Mouse (Mus musculus) spleen, postnatal 10 days (tissue): ENCODE results near the gene Mgat5.

Source experiments
- DNase-seq, 2 experiments: peaks; one replicate each; pipeline ENCODE4 v3.0.0; 2021 to 2022; ENCODE audit warnings: low spot score in 2 of 2

The Mgat5 gene

DNA sequence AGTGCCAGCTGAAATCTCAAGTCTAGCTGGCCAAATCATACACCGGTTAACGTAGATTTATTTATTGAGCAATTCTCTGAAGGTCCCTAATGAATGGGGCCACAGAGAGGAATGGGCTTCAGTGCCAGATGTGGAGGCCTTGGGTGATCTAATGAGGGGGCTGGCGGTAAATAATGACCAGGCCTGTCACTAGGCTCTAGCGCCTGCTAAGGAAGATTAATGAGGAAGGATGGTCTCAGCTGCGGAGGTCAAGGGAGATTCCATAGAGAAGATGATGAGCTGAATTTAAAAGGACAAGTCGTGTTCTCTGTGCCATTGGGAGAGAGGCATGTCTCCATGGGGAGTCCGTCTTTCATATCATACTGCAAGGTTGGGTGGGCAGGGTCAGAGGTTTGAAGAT is 178.3 kb downstream of the Mgat5 start:
- no peak for DNase-seq

DNA sequence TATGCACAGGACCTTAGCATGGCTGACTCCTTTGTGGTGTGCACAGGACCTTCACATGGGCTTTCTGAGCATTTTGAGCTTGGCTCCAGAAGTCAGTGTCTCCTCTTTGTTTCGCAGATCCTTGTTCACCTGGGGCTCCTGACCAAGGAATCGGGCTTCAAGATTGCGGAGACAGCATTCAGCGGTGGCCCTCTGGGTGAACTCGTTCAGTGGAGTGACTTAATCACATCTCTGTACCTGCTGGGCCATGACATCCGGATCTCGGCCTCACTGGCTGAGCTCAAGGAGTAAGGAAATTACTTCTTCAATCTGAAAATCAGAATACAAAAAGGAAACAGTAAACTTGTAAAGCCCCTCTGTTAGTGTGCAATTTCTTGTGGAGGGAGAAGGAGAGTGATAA is 182.4 kb downstream of the Mgat5 start:
- no peak for DNase-seq

DNA sequence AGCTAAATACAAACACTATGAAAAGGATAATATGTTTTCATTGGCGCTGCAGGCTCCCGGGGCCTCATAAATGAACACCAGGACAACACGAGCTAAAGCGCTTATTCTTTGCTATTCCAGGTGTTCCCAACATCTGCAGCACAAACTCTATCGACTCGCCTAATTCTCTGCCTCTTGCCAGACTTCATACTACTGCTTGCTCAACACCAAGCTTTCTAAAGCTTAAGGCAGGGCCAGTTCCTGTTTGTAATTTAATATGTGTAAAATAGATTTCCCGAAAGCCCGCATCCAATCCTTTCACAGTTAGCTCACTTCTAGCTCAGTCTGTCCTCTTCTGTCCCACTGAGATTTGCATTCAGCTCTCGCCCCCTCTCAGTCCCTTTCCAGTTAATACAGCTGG is 182.8 kb downstream of the Mgat5 start:
- DNase-seq: no peak

DNA sequence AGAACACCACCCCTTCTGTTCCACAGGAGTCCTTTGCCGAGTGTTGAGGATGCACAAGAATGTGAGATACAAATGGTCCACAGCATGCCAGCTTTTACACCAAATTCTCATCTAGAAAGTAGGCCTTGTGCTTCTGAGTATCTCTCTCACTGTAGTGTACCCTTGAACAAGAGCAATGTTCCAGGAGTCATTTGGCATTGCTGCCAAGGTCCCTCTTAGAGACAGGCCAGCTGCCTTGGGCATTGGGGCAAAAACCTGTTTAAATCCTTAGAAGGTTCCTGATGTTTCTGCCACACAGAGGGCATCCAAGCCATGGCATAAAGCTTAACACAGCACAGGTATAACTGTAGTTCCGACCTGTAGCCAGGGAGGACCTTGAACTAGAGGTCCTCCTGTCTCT is 189.9 kb downstream of the Mgat5 start:
- no peak for DNase-seq

DNA sequence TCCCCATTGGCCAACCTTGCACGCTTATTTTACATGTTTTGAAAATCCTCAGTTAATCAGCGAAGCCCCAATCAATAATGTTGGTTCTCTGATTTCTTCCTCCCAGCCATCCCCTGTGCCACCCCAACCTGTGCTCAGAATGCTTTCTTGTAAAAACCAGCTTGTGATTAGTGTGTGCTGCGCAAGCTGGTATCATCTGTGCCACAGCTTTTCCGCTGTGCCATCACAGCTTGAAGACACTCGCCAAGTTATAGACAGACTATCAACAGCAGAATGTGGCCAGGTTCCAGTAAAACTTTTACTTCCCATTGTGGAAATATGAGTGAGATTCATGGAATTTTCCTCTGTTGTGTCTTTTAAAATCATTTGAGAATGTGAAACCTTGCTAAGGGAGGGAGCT is 190.9 kb downstream of the Mgat5 start:
- no peak for DNase-seq

DNA sequence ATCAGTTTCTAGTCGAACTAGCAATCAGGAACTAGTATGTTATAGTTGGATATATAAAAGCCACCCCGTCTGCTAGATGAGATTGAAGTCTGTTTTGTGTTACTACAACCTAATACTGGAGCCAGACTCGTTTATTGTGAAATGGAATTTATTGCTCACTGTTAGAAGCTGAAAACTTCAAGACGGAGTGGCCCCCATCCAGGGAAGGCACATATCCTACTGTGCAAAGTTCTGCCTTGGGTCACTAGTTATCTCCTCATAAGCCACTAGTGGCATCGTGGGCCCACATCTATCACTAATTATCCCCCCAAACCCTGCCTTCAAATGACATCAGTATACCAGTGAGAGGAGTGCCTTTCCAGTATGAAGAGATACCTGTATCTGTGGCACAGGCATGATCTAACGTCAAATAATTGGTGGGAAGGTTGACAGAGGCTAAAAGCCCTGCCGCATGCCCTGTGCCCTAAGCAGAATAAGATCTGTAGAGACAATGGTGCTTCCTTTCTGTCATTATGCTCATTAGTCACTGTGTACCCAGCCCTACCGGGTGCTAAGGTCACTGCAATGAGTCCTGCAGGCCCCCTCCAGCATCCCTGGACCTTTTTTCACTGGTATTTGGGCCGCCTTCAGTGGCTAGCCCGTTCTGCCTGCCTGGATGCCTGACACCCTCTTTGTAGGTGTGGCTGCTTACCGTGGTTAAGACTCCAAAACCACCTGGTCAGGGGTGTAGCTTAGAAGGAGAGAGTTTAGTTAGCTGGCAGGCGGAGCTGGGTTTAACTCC is 191.9 kb downstream of the Mgat5 start:
- no peak for DNase-seq

DNA sequence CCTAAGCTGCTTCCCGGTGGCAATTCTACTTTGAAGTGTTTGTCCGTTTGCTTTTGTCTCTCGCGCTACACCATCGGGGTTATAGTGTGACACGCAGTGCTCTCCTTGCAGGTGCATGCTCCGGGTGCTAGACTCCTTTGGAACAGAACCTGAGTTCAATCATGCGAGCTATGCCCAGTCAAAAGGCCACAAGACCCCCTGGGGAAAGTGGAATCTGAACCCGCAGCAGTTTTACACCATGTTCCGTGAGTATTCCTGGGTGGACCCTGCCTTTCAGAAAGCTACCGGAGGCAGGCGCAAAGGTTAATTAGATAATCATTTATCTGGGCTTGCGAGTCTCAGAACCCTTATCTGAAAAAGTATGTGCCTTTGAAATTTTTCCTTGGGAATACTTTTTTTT is 192.6 kb downstream of the Mgat5 start:
- no peak for DNase-seq

DNA sequence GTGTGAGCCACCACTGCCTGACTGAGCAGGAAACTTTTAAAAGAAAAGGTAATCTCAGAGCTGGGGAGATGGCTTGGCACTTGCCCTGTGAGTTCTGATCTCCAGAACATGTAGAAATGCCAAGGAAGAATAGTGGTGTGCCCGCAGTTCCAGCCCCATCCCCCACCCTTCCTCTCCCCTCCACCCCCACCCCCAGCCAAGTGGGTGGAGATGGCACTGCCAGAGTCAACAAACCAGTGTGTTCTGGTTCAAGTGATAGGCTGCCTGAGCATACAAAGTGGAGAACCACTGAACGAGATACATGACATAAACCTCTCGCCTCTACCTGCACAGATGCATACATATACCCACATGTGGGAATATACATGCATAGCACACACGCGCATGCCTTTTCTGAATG is 193.4 kb downstream of the Mgat5 start:
- DNase-seq: no peak

DNA sequence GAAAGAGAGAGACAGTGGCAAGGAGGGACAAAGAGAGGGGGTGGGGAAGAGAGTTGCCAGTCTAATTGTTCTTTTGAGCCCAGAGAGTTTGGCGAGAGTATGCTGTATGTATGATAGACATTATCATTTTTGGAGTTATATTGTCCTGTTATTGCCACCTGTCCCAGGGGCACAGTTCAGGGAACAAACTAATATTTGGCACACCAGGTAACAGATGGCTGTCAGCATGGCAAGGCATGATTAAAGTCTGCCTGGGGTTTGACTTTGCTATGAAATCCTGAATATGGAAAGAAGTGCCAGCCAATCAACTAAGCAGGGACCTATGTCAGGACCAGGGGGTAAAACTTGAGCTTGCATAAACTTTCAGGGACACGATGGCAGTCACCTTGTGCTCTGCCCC is 195.4 kb downstream of the Mgat5 start:
- DNase-seq: no peak

DNA sequence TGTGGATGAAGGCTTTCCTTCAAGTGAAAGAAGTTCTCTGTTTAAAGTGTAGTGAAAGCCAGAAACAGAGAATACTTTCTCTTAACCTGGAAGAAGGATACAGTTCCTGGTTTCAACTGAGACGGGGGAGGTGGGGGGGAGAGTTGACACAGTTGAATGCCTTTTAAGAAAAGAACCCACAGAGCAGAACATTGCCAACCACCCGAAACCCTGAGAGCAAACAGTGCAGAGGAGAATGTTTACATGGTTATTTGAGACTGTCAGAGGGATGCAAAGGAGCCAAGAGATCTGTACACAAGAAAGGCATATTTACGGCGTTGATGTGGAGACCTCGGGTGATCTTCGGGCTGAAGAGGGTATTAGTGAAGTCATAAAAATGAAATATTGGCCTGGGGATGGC is 195.9 kb downstream of the Mgat5 start:
- DNase-seq: no peak

DNA sequence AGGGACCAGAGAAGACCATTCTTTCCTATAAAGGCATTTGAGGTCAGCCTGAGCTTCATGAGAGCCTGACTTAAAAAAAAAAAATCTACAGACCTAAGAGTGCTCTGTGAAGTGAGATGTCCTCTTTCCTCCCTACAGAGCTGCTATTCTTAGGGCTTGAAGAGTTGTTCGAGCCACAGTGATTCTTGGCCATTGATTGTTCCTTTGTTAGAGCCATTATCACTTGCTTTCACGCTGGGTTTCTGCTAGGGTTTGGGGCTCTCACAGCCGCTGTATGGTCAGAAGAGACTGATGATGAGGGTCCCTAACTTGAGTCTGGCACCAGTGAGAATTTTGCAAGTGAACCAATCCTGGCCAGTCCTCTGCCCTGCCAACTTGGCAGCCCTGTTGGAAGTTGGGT is 199.8 kb downstream of the Mgat5 start:
- DNase-seq: no peak

DNA sequence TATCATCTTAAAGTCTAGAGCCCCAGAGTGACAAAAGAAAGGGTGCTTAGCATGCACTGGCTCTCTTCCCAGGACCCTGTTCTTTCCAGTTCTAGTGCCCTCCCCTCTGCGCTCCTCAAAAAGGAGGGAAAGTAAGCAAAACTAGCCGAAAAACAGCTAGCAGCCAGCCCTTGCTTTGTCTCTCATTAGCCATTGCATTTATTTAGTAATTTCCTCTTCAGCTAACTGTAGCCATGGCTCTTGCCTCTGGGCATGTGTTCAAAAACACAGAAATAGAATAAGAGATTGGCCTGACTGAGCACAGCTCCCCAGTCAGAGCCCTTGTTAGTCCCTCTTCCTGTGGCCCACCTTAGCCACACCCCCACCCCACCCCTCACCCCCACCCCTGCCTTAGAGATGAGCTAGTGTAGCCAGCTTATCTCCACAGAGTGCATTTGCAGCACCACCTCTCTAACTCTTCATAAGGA is 204.2 kb downstream of the Mgat5 start:
- no peak for DNase-seq

DNA sequence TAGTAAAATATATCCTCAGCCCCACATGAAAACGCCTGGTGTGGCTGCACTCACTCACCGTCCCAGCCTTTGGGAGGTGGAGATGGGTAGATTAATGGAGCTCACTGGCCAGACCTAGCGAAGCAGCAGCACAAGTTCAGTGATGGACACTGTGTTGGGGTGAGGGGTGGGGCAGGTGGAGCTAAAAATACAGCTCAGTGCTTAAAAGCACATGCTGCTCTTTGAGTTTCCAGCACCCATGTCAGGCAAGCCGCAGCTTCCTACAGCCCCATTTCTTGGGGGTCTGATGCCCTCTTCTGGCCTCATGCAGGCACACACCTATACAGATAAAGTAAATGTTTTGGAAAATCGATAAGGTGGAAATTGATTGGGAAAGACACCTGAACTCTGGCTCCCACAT is 204.7 kb downstream of the Mgat5 start:
- peak in 1 of 2 experiments; percentile 18 for DNase-seq

DNA sequence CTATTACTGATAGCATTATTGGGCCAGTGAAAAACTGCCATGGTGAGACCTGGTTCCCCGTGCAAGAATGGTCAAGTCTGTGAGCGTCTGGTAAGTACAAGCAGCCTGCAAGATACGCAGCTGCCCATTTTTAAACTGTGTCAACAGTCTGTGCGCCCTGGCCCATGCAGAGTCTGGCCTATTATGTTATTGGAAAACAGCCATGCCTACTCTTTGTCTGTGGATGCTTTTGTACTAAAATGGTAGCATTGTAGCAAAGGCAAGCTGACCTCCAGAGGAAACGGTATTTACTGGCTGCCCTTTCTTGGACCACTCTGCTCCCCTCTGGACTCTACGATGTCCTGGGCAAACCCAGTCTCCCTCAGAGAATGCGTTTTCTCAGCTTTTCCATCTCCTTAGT is 209.7 kb downstream of the Mgat5 start:
- no peak for DNase-seq

DNA sequence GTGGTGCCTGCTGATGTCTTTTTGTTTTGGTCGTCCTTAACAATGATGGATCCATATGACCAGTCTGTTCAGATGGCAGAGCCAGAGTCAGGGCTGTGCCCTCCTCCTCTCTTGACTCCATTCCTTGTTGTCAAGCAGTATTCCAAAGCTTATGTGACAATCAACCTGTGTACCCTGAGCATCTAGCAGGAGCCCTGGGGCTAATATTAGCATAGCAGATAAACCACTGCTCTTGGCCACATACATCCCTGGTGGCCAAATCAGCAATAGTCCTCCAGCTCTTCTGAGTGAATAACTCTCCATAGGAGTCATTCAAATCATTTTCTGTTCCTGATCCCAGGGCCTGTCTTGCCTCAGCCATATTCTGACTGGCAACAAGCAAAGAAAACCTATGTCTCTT is 211.1 kb downstream of the Mgat5 start:
- DNase-seq: no peak

DNA sequence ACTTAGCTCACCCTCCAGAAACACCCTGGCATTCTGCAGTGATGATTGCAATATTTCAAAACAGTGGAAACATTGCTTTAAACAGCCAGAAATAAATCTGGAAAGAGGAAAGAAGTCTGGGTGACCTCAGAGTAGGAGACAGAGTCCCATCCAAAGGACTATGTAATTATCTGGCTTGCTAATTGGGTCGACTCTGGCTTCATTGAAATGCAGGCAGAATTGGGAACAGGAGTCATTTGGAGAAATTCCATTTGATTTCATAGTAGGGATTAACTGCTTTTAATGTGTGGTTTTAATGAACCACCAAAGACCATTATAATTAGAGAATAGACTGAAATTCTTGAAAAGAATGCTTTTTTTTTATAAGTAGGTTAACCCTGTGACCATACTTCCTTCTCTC is 212.2 kb downstream of the Mgat5 start:
- DNase-seq: no peak

DNA sequence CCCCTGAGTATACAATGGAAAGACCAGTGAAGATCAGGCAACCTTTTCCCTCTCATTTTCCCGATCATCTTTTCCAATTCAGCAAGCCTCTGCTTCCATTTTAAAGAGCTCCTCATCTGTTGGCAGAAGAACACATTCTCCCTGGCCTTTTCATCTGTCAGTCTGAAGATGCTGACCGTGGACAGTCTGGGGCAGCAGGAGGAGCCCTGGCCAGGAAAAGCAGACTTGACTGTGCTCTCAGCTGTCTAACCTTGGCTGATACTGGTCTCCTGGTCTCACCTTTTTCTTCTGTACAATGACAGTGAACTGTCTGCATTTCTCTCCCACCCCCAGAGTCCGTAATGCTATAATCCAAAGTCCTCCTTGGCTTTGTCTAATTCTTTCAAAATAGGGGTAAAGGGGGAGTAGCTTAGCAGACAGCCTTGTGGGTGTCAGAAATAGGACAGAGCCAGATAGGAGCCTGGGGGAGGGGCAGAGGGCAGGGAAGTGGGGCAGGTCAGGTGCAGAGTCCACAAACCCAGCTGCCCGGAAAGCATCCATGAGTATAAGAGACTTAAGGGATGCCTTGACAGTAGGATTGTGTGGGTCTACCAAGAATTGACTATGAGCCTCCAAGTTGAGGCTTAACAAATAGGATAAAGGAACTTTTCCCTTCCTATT is 214.2 kb downstream of the Mgat5 start:
- DNase-seq: no peak

DNA sequence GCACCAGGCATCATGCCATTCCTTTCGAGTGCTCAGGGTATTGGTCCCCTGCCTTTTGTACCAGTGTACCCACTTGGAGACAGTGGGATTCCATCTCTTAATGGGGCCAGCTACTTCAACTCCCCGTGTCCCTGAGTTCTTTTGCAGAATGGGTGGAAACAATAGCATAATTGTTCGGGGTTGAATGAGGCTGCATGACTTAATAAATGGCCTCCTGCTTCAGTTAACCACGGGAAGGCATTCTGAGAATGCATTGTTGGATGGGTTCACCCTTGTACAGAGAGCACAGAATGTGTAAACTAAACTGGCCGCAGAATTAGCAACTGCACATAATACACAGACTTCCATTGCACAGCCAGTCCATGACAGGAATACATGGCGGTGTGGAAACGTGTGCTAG is 214.8 kb downstream of the Mgat5 start:
- DNase-seq: no peak

DNA sequence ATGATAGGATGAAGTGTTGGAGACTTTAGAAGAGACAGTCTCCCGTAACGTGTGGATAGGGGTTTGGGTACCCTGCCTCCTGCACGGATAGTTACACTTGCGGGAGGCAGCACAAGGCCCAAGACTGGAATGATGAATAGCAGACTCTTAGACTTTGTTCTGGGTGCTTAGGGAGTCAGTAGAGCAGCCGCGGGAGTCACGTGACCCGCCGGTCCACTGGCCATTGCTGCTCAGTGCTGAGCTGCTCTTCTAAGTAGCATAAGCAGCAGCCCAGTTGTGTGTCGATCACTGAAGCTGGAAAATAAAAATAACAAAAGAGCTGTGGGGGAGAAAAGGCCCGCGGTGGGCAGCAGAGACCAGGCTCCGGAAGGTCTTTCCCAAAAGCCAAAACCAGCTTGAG is 215.6 kb downstream of the Mgat5 start:
- no peak for DNase-seq

DNA sequence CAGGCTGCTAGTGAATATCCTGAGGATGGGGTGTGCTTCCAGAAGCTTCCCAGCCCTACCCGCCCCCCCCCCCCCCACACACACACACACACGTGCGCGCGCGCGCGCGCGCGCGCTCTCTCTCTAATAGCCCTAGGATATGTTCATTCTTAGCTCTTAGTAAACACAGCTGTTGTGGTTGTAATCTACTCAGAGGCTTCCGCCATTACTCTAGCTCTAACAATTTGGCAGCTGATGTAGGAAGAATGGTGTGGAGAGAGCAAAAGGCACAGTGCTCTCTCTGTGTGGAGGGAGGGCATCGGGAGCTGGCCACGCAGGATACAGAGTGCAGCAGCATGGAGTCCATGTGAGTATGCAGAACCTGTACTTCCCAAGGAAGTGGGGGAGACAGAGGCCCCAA is 216.0 kb downstream of the Mgat5 start:
- no peak for DNase-seq

DNA sequence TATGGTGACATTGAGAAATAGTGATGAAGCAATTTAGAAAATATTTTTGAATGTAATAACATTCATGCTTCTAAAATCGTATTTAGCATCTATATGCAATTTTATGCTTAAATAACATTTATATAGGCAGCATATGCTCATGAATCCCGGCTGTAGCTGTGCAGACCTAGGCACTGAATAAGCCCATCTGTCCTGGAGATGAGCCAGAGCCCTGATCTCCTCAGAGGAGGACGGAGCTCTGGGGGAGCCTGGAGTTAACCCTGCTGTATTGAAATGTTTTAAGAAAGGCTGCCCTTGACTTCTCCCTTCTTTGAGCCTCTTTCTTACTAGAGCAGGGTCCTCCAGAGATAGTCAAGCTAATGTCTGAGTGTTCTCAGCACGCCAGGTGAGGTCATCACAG is 217.8 kb downstream of the Mgat5 start:
- DNase-seq: no peak

DNA sequence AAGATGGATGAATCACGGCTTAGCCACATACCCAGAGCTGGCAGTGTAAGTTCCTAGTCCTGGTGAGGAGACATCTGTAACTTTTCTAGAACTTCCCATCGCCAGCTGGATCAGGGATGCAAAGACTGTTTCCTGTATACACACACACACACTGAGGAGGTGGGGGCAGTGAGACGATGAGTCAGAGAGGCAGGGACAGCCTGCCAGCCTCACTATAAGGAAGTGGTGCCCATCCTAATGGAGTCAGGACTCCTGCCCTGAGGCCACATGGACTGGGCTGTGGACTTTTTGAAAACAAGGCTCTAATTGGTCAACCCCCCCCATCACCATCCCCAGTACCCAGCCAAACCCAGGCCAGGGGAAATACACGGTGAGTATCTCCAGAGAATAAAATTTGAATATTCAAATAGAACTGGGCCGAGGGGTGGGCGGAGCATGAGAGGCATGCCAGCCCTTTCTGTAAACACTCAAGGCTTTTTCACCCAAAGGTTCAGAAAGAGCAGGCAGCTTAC is 220.3 kb downstream of the Mgat5 start:
- peak in 1 of 2 experiments; percentile 52 for DNase-seq

DNA sequence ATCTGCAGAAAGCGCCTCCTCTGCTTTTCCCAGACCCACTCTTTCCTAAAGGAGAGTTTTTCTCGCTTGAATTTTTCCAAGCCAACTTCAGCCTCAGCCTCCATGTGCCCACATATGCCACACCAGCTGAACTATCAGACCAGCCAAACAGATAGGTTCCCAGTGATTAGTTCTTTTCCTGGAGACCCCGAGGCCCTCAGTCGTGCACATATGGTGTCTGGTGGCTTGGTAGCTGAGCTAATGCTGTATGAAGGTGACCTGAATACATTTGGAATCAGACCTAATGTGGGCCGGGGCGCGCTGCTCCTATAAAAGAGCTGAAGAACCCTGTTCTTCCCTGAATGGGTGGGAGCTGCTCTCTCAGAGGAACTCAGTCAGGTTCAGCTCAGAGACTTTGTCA is 225.5 kb downstream of the Mgat5 start:
- no peak for DNase-seq
